22 mouse cellular contexts compared by ENCODE assay signal in the genomic region with DNA sequence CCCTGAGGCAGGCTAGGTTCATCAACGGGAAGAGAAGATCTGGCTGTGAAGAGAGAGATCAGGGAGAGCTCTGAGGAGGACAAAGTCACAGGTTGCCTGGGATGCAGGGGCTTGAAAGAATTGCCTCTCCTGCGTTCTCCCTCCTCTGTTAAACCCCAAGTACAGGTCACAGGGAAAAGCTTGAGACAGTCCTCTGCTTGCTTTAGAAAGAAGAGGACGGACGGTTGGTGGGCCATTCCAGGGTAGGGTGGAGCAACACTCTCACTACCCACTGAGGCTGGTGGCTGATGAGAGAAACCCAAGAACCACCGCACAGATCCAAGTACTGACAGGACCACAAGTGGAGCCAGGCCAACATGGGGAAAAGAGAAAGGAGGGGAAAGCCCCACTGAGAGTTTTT. TPM values are rescaled to one million over a fixed set of nuclear protein-coding genes. Genes with fewer than 3 reads are reported as not detected.
"Had no signal": no experiment of that assay in that cellular context is flagged by ENCODE, and none has a peak within 500 bp of the region (broad histone marks: within the 10 kb centered on the region; RNA-seq: fewer than 3 reads in every experiment).

A gene (plus strand): TSS at position 301 of the 400 bp plus-strand sequence.

- DNase-seq: retina, postnatal 1 day; right cerebral cortex, adult 18-20 months; right cerebral cortex, postnatal 14 days; right cerebral cortex, postnatal 25 days; right cerebral cortex, postnatal 4 days; spleen, adult 18-20 months; thymus, adult 18-20 months; thymus, adult 2 months; thymus, postnatal 14 days; thymus, postnatal 25 days; thymus, postnatal 36 days; thymus, postnatal 4 days had no signal

- H3K9me3 ChIP-seq: neural tube, embryonic 13.5 days; neural tube, embryonic 15.5 days; stomach, embryonic 15.5 days had no signal

- H3K27me3 ChIP-seq: neural tube, embryonic 13.5 days; neural tube, embryonic 15.5 days; stomach, embryonic 15.5 days had no signal

- H3K4me3 ChIP-seq: neural tube, embryonic 13.5 days; neural tube, embryonic 15.5 days; stomach, embryonic 15.5 days had no signal

- H3K4me1 ChIP-seq: stomach, embryonic 15.5 days had no signal

- H3K4me2 ChIP-seq: neural tube, embryonic 13.5 days; neural tube, embryonic 15.5 days; stomach, embryonic 15.5 days had no signal

- H3K36me3 ChIP-seq: neural tube, embryonic 13.5 days; neural tube, embryonic 15.5 days; stomach, embryonic 15.5 days had no signal

- H3K9ac ChIP-seq: neural tube, embryonic 13.5 days; neural tube, embryonic 15.5 days; stomach, embryonic 15.5 days had no signal

- H3K27ac ChIP-seq: neural tube, embryonic 13.5 days; neural tube, embryonic 15.5 days; stomach, embryonic 15.5 days; stomach, postnatal 0 days had no signal

RNA-seq across cellular contexts. Expression of the gene that starts here (rescaled TPM):
- total RNA-seq: neutrophil, adult 5-6 weeks had no signal
- polyA plus RNA-seq: neural tube, embryonic 13.5 days; neural tube, embryonic 14.5 days; neural tube, embryonic 15.5 days; small intestine, adult 2 months; spleen, adult 2 months; stomach, embryonic 14.5 days; stomach, postnatal 0 days; thymus, postnatal 0 days had no signal
